Mouse (Mus musculus) ovary, postnatal 14 days (tissue): Measurements from ENCODE around the gene Cep78.

Experiments
- DNase-seq: peaks from one replicate; pipeline ENCODE4 v3.0.0; 2022; ENCODE audit warnings: low spot score

The Cep78 gene

DNA sequence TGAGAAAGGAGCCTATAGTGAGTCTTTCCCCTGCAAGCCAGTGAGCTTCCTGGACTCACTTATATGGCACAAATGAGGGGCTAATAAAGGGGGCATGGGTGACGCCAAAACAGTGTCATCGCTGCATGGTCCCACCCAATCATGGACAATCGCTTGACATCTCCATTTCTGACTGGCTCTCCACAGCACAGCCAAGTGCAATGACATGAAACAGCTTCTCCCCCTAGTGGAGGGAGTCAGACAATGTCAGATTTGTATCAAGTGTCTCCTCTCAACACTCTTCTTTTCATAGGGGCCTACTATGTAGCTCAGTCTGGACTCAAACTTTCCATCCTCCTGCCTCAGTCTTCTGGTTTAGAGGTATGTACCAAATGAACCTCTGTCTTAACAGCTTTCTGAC is 19.7 kb downstream of the Cep78 start:
- no peak for DNase-seq

DNA sequence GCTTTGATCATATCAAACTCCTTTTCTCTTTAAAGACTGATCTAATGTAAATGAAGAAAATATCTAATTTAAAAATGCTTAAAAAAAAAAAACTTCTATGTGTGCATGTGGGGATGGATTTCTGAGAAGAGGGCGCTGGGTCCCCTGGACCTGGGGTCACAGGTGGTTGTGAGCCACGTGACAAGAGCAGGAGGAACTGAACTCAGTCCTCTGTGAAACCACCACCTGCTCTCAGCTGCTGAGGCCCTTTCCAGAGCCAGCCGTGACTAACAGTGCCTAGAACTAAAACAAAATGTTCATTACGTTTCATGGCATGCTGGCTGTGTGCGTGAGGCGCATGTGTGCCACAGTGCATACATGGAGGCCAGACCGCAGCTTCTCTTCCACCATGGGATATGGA is 20.3 kb downstream of the Cep78 start:
- DNase-seq = no peak

DNA sequence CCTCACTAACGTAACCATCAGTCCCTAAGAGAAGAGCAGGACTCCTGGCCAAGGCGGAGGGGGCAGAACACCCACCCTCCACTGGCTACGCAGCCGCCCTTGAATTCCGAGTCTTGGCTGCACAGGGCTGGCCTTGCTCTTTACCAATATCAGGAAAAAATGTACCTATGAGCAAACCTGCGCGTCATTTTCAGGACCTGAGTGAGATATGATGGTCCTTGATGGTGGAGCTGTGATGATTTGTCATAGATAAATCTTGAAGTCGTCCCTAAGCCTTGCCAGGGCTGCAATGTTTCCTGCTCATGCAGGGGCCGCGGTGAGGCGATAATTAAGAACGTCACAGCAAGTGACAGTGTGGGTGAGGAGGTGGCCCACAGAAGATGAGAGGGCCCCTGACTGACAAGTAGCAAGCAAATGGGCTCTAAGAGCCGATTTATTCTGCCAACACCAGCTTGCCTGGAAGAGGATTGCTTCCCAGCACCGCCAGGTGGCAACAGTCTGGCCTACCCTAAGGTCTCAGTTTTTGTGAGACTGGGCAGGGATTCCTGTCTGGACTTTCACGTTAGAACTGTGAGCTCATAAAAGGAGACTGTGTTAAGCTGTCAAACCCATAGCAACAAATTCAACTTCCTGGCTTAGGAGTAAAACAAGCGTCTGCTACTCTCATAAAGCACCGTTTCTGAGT is 21.6 kb downstream of the Cep78 start:
- DNase-seq = no peak

- DNase-seq = no peak
Measured at GRCm38 (mm10) chr19:15962313-15962712, 22.5 kb downstream of the Cep78 start.

DNA sequence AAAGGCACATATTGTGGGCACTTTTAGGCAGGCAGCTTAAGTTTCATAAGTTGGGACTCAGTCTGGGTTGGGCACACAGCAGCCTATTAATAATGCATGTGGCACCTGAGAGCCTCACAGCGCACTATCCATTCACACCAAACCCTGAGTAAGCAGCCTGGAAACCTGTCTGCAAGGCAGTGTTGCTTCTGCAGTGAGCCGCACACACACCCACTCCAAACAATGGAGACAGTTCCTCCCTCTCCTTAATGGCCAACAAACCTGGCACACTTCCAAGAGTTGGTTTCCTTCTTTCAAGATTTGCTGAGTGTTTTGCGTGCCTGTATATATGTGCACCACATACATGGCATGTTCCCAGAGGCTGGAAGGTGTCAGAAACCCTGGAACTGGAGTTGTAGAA is 34.6 kb downstream of the Cep78 start:
- DNase-seq = no peak

GRCm38 (mm10) chr19:15948867-15949266 is 35.9 kb downstream of the Cep78 start:
- no peak for DNase-seq

DNA sequence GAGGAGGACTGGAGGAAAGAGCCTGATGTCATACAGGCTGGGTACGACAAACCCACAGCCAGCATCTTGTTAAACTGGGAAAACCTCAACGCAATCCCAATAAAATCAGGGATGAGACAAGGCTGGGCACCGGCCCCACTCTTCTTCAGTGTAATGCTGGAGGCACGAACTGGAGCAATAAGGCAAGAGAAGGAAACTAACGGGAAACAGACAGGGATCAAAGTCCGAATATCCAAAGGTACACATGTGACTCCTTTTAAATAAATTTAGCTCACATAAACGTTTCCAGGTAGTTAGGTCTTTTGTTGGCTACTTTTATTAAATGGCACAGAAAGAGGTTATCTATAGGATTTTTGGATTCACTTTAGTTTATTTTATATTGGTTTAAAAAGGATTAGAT is 36.4 kb downstream of the Cep78 start:
- no peak for DNase-seq

GRCm38 (mm10) chr19:15947237-15947636 is 37.6 kb downstream of the Cep78 start, which contains the start of gene Psat1:
Psat1 (minus strand) TSS chr19:15947337.
- no peak for DNase-seq

DNA sequence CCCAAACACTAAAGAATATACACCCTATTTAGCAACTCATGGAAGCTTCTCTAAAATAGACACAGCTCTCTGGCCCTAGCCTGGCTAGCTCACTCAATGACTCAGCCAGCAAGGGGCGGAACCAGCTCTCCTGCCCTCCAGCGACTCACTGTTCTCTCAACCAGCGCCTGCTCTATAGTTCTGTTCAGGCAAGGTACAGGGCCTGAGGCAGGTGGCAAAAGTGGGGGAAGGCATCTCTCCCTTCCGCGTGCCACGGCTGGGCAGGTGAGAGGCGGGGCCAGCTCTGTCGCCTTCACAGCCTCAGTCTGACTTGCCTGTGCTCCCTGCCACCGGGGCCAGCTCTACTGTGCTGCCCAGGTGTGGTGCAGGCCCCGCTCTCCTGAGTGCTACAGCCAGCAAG is 38.1 kb downstream of the Cep78 start:
- DNase-seq = no peak

DNA sequence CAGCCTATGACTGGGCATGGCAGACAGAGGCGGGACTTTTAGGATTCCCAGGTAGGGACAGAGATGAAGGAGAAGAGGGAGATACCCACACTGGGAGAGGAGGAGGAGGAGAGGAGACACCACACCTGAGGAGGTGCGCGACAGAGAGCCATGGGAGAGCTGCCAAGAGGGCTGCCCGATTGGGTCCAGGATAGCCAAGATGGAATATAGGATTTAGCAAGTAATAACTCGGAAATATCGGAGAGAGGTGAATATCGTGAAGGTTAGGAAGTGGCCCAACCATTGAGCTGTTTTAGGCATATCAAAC is 41.7 kb downstream of the Cep78 start:
- no peak for DNase-seq

DNA sequence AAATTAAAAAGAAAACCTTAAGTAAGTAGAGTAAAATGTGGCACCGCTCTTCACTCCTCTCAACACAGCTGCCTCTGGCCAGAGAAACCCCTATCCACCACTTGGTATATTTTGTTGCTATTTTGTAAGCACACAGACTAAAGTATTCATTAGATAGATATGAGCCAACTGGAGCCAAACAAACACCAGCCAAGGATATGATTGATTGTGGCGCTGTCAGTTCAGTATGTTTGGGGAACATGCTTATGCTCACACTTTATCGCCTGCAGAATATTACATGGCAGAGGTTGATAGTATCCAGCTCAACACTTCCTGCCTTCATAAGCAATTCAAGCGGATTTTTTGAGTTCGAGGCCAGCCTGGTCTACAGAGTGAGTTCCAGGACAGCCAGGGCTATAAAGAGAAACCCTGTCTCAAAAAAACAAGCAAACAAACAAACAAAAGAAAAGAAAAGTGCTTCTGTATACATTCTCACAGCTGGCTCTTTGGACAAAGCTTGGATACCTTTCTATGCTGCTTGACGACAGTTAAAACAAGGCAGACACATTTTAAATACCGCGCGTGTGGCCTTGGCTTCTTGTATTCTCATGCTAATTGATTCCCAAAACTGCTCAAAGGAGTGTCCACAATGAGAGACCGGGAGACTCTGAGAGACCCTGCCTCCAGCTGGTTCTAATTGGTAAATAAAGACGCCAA is 42.2 kb downstream of the Cep78 start:
- no peak for DNase-seq

DNA sequence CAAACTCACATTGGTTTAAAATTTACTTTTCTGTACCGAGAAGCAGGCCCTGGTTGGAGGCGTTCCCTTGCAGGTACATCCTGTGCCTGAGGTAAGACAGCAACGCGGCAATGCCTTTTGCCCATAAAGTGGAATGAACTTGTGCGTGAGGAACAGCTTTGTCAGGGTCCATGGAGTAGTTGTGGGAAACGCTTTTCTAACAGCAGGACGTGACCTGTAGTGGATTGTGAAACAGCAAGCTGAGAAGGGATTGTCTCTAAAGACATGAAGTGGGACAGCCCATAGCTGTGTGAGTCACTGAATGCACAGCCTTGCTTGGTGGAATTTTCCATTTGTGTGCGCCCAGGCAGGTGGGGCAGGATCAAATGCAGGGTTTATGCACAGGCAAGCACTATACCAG is 43.4 kb downstream of the Cep78 start:
- no peak for DNase-seq

DNA sequence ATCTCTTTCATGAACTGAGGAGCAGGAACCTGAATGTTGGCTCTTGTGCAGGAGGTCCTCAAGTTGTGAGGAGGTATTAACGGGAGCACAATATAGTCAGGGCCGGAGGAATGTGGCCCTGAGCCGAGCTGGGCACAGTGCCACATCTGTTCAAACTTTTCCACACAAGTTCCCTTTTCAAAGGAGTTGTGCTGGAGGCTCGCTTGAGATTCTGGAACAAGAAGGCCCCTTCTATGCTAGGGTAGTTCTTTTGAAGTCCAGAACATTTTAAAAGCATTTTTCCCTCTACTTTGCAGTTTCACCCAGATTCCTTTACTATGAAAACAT is 59.1 kb downstream of the Cep78 start:
- DNase-seq = peak; percentile 68

GRCm38 (mm10) chr19:15924866-15925718 is 59.7 kb downstream of the Cep78 start:
- DNase-seq = peak; percentile 69

DNA sequence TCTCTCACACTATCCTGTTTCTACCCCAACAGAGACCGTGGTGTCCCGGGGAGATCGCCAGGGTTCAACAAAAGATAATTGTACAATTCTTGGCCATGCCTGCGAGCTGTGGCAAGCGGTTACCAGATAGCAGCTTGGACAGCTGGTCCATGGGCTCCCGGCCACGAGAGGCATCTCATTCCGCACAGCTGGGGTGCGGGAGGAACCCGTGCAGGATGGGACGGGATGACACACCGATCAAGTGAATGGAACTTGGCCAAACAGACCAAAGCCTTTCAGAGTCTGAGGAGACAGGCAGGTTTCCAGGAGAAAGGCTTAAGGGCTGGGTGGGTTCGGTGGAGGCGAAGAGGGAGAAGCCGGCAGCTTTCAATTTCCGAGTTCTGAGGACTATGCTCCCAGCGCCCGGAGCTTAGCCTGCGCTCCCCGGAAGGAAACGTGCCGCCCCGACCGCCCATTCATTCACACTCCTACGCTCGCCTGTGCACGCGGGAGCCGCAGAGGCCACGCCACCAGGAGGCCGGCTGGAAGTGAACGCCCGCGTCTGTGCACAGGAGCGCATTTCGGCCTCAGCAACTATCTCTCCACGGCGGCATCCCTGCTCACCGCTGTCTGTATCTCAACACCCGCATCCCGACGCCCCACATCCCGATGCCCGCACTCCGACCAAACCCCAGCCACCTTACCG is 60.5 kb downstream of the Cep78 start:
- peak; percentile 31 for DNase-seq

GRCm38 (mm10) chr19:15923426-15923825 is 61.4 kb downstream of the Cep78 start:
- DNase-seq = no peak

GRCm38 (mm10) chr19:15919336-15919735 is 65.5 kb downstream of the Cep78 start:
- DNase-seq = no peak

DNA sequence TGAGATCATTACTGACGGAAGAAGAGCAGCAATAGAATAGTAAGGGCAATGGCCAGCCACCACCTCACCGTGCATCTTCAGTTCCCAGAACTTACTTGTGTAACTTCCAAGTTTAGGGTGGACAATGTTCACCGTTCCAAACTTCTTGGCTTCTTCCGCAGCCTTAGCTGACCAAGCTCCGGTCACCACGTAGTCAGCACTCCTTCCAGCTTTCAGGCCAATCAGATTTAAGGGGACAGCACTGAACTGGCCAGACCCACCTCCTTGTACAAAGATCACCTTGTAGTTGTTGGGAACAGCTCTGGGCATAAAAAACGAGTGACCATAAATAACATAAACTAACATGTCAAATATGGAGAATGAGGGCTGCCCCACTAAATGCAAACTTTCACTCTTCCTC is 66.7 kb downstream of the Cep78 start:
- no peak for DNase-seq

DNA sequence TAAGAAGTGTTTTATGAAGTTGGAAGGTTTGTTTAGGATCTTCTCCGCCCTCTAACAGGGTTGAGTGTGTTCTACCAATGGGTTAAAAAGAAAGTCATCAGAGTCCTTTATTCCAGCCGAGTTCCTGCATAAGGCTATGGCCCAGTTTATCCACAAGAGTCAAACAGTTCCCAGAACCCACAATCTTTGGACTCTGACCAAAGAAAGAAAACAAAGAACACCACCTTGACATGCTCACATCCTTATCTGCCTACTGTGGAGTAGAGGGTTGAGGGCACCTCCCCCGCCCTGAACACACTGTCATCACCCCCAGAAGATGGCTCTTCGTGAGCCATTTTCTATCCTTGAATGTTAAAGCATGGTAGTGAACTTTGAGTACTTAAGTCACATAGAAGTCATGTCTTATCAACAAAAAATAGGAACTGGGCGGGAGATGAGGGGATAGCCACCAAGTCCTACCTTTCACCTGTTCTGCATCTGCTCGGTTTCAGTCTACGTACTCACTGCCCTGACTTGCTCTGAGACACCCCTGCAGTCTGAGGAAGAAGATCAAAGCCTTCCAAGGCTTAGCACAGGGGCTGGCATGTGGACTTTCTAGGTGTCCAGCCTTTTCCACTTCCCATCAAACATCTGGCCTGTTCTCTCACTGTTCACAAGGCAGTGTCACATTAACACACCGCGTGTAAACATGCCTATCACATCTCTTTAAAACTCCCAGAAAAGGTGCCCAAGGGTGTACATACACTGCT is 71.4 kb downstream of the Cep78 start:
- DNase-seq = no peak

DNA sequence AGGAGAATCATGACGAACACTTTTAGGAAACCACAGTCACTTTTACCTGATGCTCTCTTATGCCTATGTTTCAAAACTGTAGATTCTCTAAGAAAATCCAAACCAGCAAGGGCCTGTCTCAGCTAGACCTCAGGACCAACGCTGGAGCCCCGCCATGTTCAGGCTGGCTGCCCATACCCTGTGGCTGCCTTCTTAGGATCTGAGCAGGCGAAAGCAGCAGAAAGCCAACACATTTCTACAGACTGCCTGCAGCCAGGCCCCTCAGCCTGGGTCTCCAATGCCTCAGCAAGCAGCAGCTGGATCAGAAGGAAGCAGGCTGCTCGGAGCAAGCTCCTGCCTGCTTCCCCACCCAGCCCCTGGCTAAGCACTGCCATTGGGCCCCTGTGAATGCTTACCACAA is 73.3 kb downstream of the Cep78 start:
- DNase-seq = no peak

GRCm38 (mm10) chr19:15910987-15911386 is 73.8 kb downstream of the Cep78 start:
- no peak for DNase-seq

- DNase-seq = no peak
Measured at GRCm38 (mm10) chr19:15910488-15910887, 74.3 kb downstream of the Cep78 start.
